Mouse (Mus musculus) neural tube, embryonic 14.5 days (tissue): ENCODE measurements around the gene Klk9. TPM values are rescaled to one million over a fixed set of nuclear protein-coding genes. Genes with fewer than 3 reads are reported as not detected.

Experiments
- ATAC-seq: fragments of 200-750 bp; cut with Nextera tagmentation; 2 replicates; pipeline ENCODE4 v1.8.0; 2017; ENCODE audit warnings: low read depth, mild to moderate bottlenecking, moderate TSS enrichment, moderate library complexity
- H3K27ac ChIP-seq: fragments of 300-500 bp; sonication (generic); 2 replicates; pipeline ENCODE4 v1.5.1; 2014; ENCODE audit warnings: low read depth, mild to moderate bottlenecking, control low read depth, low read length, moderate library complexity, mixed read lengths
- H3K27me3 ChIP-seq: fragments of 300-500 bp; sonication (generic); 2 replicates; pipeline ENCODE4 v1.6.1; 2014; ENCODE audit warnings: low read length; ENCODE audit not compliant: control insufficient read depth, insufficient read depth
- H3K36me3 ChIP-seq: fragments of 300-500 bp; sonication (generic); 2 replicates; pipeline ENCODE4 v1.6.1; 2014; ENCODE audit warnings: low read length, mixed read lengths; ENCODE audit not compliant: control insufficient read depth, insufficient read depth
- H3K4me1 ChIP-seq: fragments of 300-500 bp; sonication (generic); 2 replicates; pipeline ENCODE4 v1.6.1; 2014; ENCODE audit warnings: low read length; ENCODE audit not compliant: control insufficient read depth, insufficient read depth
- H3K4me2 ChIP-seq: fragments of 300-500 bp; sonication (generic); 2 replicates; pipeline ENCODE4 v1.6.1; 2014; ENCODE audit warnings: mild to moderate bottlenecking, low read depth, low read length, control low read depth
- H3K4me3 ChIP-seq: fragments of 300-500 bp; sonication (generic); 2 replicates; pipeline ENCODE4 v1.5.1; 2014; ENCODE audit warnings: low read depth, low read length, control low read depth, mixed read lengths
- H3K9ac ChIP-seq: fragments of 300-500 bp; sonication (generic); replicated peaks from 2 replicates; pipeline ENCODE4 v1.6.1; 2014; ENCODE audit warnings: low read depth, mild to moderate bottlenecking, control low read depth, low read length, mixed read lengths
- H3K9me3 ChIP-seq: fragments of 300-500 bp; sonication (generic); 2 replicates; pipeline ENCODE4 v1.6.1; 2016; ENCODE audit warnings: low read length; ENCODE audit not compliant: control insufficient read depth
- WGBS: fragments of 180-500 bp; shearing (Covaris S2); extraction: QIAGEN DNeasy Blood & Tissue Kit; methylation state at CpG from one replicate; pipeline ENCODE4 v1.1.7; 2014; 5-methylcytosine and 5-hydroxymethylcytosine counted together
- polyA plus RNA-seq: library from polyadenylated mRNA; unstranded; fragments of >200 nt; fragmentation: Nextera tagmentation; extraction: Ambion mirVana; gene quantifications from 2 replicates; pipeline ENCODE4 v1.2.1, GENCODE M21; 2014

Klk9 gene
- polyA plus RNA-seq, 1 experiment from 2014 or later, result not detected

DNA sequence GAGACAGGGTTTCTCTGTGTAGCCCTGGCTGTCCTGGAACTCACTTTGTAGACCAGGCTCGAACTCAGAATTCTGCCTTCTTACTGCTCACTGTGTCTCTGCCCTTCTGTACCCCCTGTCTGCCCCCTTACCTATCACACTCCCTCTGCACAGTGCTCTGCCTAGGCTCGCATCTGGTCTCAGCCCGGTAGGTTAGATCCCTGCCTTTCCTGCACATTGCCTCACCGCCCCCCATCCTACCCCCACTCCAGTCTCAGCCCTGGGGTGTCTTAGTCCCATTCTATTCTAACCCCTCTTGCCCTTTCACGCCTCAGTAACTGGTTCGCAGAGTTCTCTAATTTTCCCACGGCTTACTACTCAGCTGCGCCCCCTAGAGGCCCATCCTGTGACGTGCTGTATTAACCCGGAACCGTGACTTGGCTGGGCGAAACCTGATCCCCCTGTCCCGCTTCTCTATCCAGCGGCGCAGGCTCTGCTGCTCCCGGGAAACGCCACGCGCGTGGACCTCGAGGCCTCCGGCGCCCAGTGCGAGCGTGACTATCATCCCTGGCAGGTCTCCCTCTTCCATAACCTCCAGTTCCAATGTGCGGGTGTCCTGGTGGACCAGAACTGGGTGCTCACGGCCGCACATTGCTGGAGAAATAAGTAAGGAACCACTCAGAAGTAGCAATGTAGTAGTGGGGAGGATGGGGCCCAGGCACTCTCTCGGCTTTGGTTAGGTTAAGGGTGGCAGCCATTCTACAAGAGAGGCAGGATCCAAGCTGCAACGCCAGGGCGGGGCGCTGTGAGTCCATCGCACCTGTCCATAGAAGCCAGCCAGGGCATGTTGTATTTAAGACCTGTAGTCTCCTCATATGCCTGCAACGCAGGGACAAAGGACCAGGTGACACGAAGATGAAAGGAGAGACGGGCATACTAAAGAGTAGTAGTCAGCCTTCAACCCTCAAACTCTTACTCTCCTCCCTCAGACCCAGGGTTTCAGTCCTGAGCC is 9.1 kb upstream of the Klk9 start:
- no peaks in the 10 kb centered on the region for H3K36me3 ChIP-seq
- 12% methylated on average over 36 of the region's 36 CpGs for WGBS
- H3K9me3 ChIP-seq, result no peaks in the 10 kb centered on the region
- peak; percentile 75; the same call in 1 of the 2 replicates for ATAC-seq
- H3K4me1 ChIP-seq, result 0 out of 2 replicates have a peak, but pooled peaks cover 6% of the 10 kb centered on the region
- H3K4me2 ChIP-seq, result peak overlapping the region; percentile 53
- peak overlapping the region; percentile 26 for H3K4me3 ChIP-seq
- H3K27me3 ChIP-seq, result no peaks in the 10 kb centered on the region
- peak overlapping the region; percentile 34; the same call in 1 of the 2 replicates for H3K9ac ChIP-seq
- no peak overlapping the region for H3K27ac ChIP-seq

DNA sequence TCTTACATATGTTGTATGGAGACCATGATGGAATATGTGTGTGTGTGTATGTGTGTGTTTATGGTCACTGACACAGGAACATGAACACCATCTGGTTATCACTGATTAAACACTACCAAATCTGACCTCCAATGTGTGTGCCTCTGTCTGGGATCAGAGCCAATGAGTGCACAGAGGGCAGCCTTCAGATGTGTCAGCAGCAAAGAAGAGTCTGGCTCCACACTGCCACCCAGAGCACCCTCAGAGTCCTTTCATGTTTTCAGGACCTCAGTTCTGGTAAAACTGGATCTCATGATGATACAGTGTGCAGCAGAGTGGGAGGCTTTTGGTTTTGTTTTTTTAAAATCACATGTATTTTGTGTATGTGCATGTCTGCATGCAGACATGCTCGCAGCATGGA is 6.4 kb upstream of the Klk9 start:
- 0 out of 2 replicates have a peak, but pooled peaks cover 6% of the 10 kb centered on the region for H3K4me1 ChIP-seq
- H3K4me2 ChIP-seq, result no peak overlapping the region
- ATAC-seq, result no peak
- H3K27ac ChIP-seq, result no peak overlapping the region
- H3K4me3 ChIP-seq, result no peak overlapping the region
- H3K9me3 ChIP-seq, result no peaks in the 10 kb centered on the region
- H3K36me3 ChIP-seq, result no peaks in the 10 kb centered on the region
- no peak overlapping the region for H3K9ac ChIP-seq
- no peaks in the 10 kb centered on the region for H3K27me3 ChIP-seq
- 81% methylated on average over 1 of the region's 1 CpGs for WGBS

DNA sequence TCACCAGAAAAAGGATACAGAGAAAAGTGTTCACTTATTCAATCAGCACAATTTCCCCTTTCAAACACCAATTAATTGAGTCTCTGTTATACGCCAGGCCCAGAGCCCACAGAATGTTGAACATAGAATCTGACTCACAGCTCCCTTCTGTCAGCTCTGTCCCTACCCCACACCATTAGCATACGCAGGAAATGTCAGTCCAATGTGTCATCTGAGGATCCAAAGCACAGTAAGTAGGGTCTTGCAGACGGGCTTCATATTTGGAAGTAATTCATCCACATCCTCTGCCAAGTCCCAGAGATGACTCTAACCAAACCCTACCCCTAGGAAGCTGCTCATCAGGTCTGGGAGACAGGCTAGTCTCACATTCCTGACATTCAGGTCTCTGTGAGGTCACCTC is 3.6 kb upstream of the Klk9 start:
- WGBS, result 72% methylated on average over 3 of the region's 3 CpGs
- Histone ChIP-seq H3K27ac (no peak overlapping the region), H3K4me3 (no peak overlapping the region), H3K36me3 (no peaks in the 10 kb centered on the region), H3K4me1 (no peaks in the 10 kb centered on the region), H3K4me2 (no peak overlapping the region), H3K9me3 (no peaks in the 10 kb centered on the region), H3K9ac (no peak overlapping the region), H3K27me3 (no peaks in the 10 kb centered on the region)
- ATAC-seq, result no peak

DNA sequence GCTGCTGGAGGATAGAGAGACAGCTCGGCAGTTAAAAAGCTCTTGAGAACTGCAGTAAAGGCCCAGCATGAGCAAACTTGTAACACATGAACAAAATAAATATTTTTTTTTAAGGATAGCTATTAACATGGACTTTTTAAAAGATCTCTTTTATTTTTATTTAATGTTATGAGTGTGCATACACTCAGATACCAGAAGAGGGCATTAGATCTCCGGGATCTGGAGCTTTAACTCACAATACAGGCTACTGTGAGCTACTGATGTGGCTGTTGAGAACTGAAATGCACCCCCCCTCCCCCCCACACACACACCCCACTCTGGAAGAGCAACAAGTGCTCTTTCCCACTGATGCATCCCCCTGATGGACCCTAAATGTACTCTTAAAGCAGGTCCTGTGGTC is 2.4 kb upstream of the Klk9 start:
- no peak for ATAC-seq
- no peak overlapping the region for H3K9ac ChIP-seq
- no peak overlapping the region for H3K27ac ChIP-seq
- no peak overlapping the region for H3K4me2 ChIP-seq
- H3K36me3 ChIP-seq, result no peaks in the 10 kb centered on the region
- H3K4me3 ChIP-seq, result no peak overlapping the region
- H3K27me3 ChIP-seq, result no peaks in the 10 kb centered on the region
- 83% methylated on average over 2 of the region's 2 CpGs for WGBS
- H3K9me3 ChIP-seq, result no peaks in the 10 kb centered on the region
- no peaks in the 10 kb centered on the region for H3K4me1 ChIP-seq

GRCm38 (mm10) chr7:43796355-43796754 is 4.7 kb downstream of the Klk9 start:
- H3K4me1 ChIP-seq, result peaks cover 4% of the 10 kb centered on the region; the same call in 1 of the 2 replicates
- WGBS, result 9% methylated on average over 8 of the region's 8 CpGs
- no peaks in the 10 kb centered on the region for H3K9me3 ChIP-seq
- H3K4me2 ChIP-seq, result peak overlapping the region; percentile 61
- ATAC-seq, result no peak
- H3K36me3 ChIP-seq, result no peaks in the 10 kb centered on the region
- peaks cover 23% of the 10 kb centered on the region for H3K27me3 ChIP-seq
- no peak overlapping the region for H3K27ac ChIP-seq
- peak overlapping the region; percentile 48 for H3K9ac ChIP-seq
- peak overlapping the region; percentile 39 for H3K4me3 ChIP-seq

DNA sequence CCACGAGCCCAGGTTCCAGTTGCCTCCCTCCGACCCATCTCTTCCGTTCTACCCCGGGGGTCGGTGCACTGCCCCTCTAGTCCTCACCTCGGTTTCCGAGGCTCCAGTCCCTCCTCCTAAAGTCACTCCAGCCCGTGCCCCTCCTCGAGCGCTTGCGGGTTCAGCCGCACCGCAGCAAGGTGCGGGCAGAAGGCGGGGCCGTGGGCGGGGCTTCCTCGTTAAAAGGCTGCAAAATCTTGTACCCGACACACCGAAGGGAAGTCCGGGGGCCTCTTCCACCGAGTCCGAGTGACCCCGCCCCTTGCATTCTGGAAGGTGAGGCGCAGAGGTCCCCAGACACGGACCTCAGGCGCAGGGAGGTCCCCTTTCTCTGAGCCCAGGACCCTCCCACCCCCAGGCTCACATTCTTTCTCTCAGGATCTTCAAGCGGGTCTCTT is 5.7 kb downstream of the Klk9 start, which contains the start of gene Klk8:
Gene Klk8, plus strand, starts transcription at position 245 of the 437 bp plus-strand sequence.
- H3K4me3 ChIP-seq, result peak within 1 kb of the TSS; percentile 39
- under 1% methylated on average over 28 of the region's 28 CpGs for WGBS
- H3K36me3 ChIP-seq, result no peaks in the 10 kb centered on the region
- peak within 1 kb of the TSS; percentile 48 for H3K9ac ChIP-seq
- H3K4me2 ChIP-seq, result peak within 1 kb of the TSS; percentile 61
- H3K27ac ChIP-seq, result no peak within 1 kb of the TSS
- H3K4me1 ChIP-seq, result peaks cover 4% of the 10 kb centered on the region; the same call in 1 of the 2 replicates
- H3K9me3 ChIP-seq, result no peaks in the 10 kb centered on the region
- peaks cover 23% of the 10 kb centered on the region for H3K27me3 ChIP-seq
- peak; percentile 67 for ATAC-seq

GRCm38 (mm10) chr7:43797844-43798462 is 6.3 kb downstream of the Klk9 start:
- peak overlapping the region; percentile 61 for H3K4me2 ChIP-seq
- peaks cover 4% of the 10 kb centered on the region; the same call in 1 of the 2 replicates for H3K4me1 ChIP-seq
- ATAC-seq, result peak; percentile 20; the same call in 1 of the 2 replicates
- H3K9me3 ChIP-seq, result no peaks in the 10 kb centered on the region
- peak overlapping the region; percentile 39 for H3K4me3 ChIP-seq
- H3K27ac ChIP-seq, result no peak overlapping the region
- H3K9ac ChIP-seq, result peak overlapping the region; percentile 48; the same call in 1 of the 2 replicates
- 41% methylated on average over 13 of the region's 13 CpGs for WGBS
- peaks cover 23% of the 10 kb centered on the region for H3K27me3 ChIP-seq
- H3K36me3 ChIP-seq, result no peaks in the 10 kb centered on the region

- 77% methylated on average over 7 of the region's 7 CpGs for WGBS
- H3K27me3 ChIP-seq, result peaks cover 23% of the 10 kb centered on the region
- H3K9me3 ChIP-seq, result no peaks in the 10 kb centered on the region
- H3K27ac ChIP-seq, result no peak overlapping the region
- no peak for ATAC-seq
- H3K36me3 ChIP-seq, result no peaks in the 10 kb centered on the region
- peaks cover 4% of the 10 kb centered on the region; the same call in 1 of the 2 replicates for H3K4me1 ChIP-seq
- H3K4me2 ChIP-seq, result no peak overlapping the region
- H3K4me3 ChIP-seq, result no peak overlapping the region
- H3K9ac ChIP-seq, result no peak overlapping the region
Observed at GRCm38 (mm10) chr7:43799876-43800275, 8.2 kb downstream of the Klk9 start.
